Mouse (Mus musculus): ENCODE results near the gene Bmp6.

- no peak for TF ChIP-seq CTCF (IDR thresholded peaks at IDR 0.05; ENCODE audit: low read depth)
- TF ChIP-seq EP300 (IDR thresholded peaks at IDR 0.05; ENCODE audit: low read depth), result no peak
Observed at GRCm38 (mm10) chr13:38407611-38408315, 62.9 kb downstream of the Bmp6 start.

Data from heart, postnatal 0 days (tissue).